Mouse (Mus musculus): ENCODE data around the gene Chd3. TPM values are rescaled to one million over a fixed set of nuclear protein-coding genes. Genes with fewer than 3 reads are reported as not detected.

Gene Chd3
- total RNA-seq, 2 experiments from 2014 or later, result 541 to 561 TPM

DNA sequence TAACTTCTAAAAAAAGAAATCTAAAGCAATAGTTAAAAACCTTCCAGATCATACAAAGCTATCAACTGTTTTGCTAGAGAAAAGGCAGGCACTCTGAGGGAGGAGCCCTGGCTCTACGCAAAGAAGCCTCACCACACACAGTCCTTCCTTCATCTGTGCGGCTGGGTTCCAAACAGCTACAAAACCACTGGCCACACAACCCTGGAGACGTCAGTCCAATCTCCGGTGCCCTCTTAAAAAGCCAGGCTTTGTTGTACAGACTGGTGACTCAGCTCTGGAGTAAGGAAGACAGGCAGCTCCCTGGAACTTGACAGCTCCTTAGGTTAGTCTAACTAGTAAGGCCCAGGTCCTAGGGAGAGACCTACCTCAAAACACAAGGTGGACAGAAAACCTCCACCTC, 6.4 kb upstream of the Chd3 start:
- no peak overlapping the region for H3K4me3 ChIP-seq
- no peak for TF ChIP-seq CTCF (conservative IDR thresholded peaks at IDR 0.05)

GRCm38 (mm10) chr11:69373223-69373965, 4.2 kb upstream of the Chd3 start:
- Histone ChIP-seq H3K4me3 (no peak overlapping the region), H3K27ac (peak overlapping the region; percentile 99)
- no peak for TF ChIP-seq CTCF (conservative IDR thresholded peaks at IDR 0.05)

More for the DNA sequence above, 6.4 kb upstream of the Chd3 start:
- no peak for DNase-seq (ENCODE audit: low spot score in 2 of 2)
- H3K27ac ChIP-seq, result no peak overlapping the region

GRCm38 (mm10) chr11:69372780-69373170, 3.6 kb upstream of the Chd3 start:
- H3K27ac ChIP-seq, result peak overlapping the region; percentile 99
- no peak for DNase-seq (ENCODE audit: low spot score in 2 of 2)

More at GRCm38 (mm10) chr11:69373223-69373965, 4.2 kb upstream of the Chd3 start:
- DNase-seq (ENCODE audit: low spot score in 2 of 2), result no peak

DNA sequence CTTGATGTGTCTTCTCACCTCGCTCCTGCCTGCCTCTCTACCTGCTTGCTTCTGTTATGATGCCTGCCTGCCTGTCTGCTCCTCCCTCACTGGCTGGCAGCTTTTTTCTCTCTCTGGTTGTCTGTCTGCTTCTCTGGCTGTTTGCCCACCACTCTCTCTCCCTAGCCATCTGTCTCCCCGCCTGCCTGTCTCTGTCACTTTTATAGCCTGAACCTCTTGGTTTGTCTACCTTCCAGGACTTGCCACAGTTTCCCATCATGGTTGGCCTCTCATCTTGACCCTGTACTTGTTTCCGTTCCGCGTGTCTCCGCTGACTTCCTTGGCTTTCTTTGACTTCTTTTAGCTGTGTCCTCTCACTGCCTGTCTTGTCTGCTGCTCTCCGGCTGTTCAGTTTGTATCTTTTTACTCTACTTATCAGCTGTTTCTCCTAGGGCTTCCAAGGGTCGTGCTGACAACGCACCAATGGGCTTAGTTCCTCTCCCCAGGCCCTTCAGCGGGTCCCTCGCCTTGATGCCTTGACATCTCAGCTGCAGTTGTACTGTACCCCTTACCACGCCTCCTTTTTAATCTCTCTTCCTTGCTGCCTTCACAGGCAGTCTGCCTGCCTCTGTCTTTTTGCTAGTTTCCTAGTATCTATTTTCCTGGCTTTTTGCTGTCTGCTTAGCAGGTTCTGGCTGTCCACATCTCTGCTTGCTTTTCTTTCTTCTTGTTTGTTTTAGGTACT, 3.0 kb upstream of the Chd3 start:
- no peak for TF ChIP-seq CTCF (conservative IDR thresholded peaks at IDR 0.05)
- peak overlapping the region; percentile 99 for H3K27ac ChIP-seq
- peak; percentile 82 to 88 for DNase-seq (ENCODE audit: low spot score in 2 of 2)
- H3K4me3 ChIP-seq, result no peak overlapping the region; the same call in 1 of the 2 replicates

More at GRCm38 (mm10) chr11:69372780-69373170, 3.6 kb upstream of the Chd3 start:
- no peak overlapping the region; the same call in 1 of the 2 replicates for H3K4me3 ChIP-seq
- TF ChIP-seq CTCF (conservative IDR thresholded peaks at IDR 0.05), result peak; percentile 76

DNA sequence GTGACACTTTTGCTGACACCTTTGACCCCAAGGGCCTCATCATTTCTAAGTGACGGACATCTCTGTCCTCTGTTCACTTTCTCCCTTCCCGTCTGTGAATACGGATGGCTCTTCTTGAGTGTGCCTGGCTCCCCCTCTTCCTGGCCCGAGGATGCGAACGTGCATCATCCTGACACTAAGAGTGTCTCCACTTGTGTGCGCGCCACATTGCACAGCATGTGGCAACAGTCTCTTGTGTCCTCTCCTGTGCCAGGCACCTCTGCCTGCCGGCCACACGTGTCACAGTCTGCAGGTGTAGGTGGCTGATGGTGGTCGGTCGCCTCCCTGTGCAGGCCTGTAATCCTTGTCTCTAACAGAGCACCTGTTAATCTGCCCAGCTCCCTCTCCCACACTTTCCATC, 2.4 kb upstream of the Chd3 start:
- no peak for DNase-seq (ENCODE audit: low spot score in 2 of 2)
- Histone ChIP-seq H3K4me3 (no peak overlapping the region), H3K27ac (peak overlapping the region; percentile 99)
- no peak for TF ChIP-seq CTCF (conservative IDR thresholded peaks at IDR 0.05)

DNA sequence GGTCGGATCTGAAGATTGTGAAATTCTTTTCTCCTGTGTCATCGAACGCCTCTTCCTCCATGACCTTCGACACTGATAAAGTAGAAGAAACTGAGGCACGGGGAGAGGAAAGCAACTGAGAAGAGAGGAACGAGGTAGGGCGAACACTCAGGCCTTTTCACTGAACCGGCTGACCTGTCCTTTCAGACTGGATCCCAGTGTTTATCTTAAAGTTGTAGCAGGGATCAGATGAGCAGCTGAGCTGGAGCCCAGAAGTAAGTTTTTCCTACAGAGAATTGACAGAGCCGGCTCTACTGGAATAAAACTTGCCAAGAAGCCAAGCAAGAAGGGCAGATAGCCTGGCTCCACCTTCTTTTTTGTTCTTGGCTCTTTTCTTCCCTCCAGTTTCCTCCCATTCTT, 1.6 kb upstream of the Chd3 start:
- no peak for DNase-seq (ENCODE audit: low spot score in 2 of 2)
- peak overlapping the region; percentile 99 for H3K27ac ChIP-seq
- no peak overlapping the region for H3K4me3 ChIP-seq
- no peak for TF ChIP-seq CTCF (conservative IDR thresholded peaks at IDR 0.05)

DNA sequence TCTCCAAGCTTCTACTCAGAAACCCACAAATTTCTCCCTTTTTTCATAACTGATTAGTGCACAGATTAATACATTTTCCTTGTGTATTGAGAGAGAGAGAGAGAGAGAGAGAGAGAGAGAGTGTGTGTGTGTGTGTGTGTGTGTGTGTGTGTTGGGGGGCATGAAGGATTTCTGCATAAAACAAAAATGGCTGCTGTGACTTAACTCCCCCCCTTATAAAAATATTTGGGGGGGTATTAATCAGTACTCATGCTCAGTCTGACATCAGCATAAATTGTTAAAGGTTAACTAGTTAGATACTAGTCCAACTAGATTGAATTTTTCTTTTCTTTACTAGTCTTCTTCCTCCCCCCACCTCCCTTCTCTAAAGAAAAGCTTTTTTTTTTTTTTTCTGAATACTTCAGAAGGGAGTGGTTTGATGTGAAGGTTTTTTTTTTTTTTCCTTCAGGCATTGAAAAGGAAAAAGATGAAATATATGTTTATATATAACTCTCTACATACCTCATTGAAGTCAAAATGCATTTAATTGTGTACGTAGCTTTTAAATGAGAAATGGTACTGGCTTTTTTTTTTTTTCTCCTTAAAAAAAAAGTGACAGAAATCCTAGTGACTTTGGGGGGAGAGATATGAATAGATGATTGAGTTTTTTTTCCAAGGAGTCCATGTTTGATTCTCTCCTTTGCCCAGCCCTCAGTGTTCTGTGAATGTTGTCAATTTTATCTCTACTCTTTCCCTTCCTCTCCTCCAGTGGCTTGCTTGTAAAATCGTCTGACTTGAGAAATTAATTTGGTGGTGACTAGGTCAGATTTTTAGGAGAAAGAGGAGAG, 997 bp upstream of the Chd3 start:
- Histone ChIP-seq H3K27ac (peak overlapping the region; percentile 99), H3K4me3 (peak overlapping the region; percentile 87; the same call in 1 of the 2 replicates)
- DNase-seq (ENCODE audit: low spot score in 2 of 2), result no peak
- TF ChIP-seq CTCF (conservative IDR thresholded peaks at IDR 0.05), result no peak

DNA sequence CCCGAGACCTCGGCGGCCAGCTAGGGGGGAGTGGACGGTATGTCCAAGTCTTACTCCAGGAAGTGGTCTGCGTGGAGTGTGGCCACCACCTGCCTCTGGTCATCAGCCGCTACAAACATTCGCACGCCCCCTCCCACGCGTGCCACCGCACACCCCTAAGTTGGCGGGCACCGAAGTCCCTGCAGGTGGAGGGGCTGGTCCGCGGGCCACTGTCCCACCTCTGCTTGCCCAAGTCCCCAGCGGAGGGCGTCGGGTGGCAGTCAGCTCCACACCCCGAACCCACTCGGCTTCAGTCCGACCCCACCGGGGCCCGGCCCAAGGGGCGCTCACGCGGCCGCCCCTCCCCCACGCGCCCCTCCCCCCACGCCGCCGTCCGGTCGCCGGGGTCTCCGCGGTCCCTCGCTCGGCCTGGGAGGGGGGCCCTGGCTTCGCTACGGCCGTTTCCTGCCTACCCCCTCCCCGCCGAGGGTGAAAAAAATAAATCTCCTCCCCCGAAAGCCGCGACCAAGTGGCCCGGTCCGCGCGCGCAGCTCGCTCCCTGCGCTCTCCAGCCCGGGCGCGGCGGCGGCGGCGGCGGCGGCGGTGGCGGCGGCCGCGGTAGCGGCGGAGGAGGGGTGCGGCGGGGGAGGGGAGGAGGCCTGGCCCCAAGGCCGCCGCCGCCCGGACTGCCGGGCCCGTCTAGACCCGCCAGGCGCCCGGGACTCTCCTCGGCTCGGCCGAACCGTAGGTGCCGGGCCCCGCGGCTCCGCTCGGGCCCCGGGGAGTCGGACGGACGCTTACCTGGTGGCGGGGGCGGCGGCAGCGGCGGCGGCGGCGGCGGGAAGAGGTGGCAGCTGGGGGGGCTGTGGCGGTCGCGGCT, 621 bp downstream of the Chd3 start:
- no peak for DNase-seq (ENCODE audit: low spot score in 2 of 2)
- Histone ChIP-seq H3K4me3 (peak overlapping the region; percentile 87), H3K27ac (peak overlapping the region; percentile 99)
- 0 out of 2 replicates have a peak, but pooled peaks have one; percentile 5 for TF ChIP-seq CTCF (conservative IDR thresholded peaks at IDR 0.05)

GRCm38 (mm10) chr11:69367616-69368355, 1.4 kb downstream of the Chd3 start:
- Histone ChIP-seq H3K27ac (peak overlapping the region; percentile 99), H3K4me3 (peak overlapping the region; percentile 87)
- 0 out of 2 replicates have a peak, but pooled peaks have one; percentile 5 for TF ChIP-seq CTCF (conservative IDR thresholded peaks at IDR 0.05)
- DNase-seq (ENCODE audit: low spot score in 2 of 2), result no peak

DNA sequence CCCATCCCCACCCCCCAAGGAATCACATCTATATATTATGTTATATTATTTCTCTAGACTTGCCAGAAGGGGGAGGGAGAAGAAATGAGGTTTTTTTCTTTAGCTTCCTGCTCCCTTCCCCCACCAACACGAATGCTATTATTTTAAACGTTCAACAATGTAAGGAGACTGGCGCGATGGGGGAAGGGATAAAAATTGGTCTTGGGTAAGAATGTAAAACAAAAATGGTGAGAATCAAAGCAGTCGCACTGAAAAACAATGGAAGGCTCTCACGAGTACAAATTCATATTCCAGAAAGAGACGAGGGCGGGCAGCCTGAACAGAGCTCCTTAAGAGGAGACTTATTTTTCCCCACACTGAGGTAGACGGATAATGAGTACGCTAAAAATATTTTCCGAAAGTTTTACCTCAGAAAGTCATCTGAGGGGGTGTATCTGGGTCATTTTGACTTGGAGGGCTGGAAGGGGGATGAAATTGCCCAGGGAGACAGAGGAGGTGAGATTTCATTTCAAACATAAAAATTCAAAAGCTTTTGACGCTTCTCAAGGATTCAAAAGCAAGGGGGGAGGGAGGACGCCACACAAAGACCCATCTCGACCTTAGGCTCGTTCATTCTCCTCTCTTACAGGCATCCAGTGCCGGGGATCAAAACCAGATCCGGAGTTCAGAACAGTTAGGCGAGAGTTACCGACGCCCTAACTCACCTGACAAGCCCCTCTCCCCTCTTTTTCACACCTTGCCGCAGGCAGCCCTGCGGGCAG, 2.2 kb downstream of the Chd3 start:
- no peak for TF ChIP-seq CTCF (conservative IDR thresholded peaks at IDR 0.05)
- Histone ChIP-seq H3K27ac (peak overlapping the region; percentile 99), H3K4me3 (peak overlapping the region; percentile 87)
- DNase-seq (ENCODE audit: low spot score in 2 of 2), result no peak

Measured in layer of hippocampus, adult 2 months (tissue).